In the genomic region with DNA sequence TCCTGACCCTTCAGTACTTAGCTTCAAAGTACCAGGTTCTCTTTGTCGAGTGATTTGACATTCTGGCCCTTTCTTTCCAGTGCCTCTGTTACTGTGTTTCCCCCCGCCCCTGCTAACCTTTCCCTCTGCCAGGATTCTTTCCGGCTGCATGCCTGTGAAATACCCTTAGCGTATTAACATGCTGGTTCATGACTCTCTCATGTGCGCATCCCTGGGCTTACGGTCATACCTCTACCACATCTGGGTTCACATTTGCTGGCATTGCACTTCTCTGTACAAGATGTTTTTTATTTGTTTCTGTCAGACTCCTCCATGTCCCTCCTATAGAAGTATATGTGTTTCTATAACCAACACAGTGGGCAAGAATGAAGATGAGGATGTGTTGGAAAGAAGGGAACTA, we compare ENCODE assay signal across 20 mouse cellular contexts. TPM values are rescaled to one million over a fixed set of nuclear protein-coding genes. Genes with fewer than 3 reads are reported as not detected.
DNase-seq lines count a peak whose midpoint lies in the region; ATAC-seq lines count a peak whose summit lies in the region.
"Had no signal": no experiment of that assay in that cellular context is flagged by ENCODE, and none has a peak within 500 bp of the region (broad histone marks: within the 10 kb centered on the region; RNA-seq: fewer than 3 reads in every experiment).

No protein-coding gene starts in this region.

- peaks cover 5% of the 10 kb centered on the region; the same call in 1 of the 2 replicates for H3K9me3 ChIP-seq in heart, embryonic 12.5 days (replicated peaks)
- H3K9me3 ChIP-seq in heart, embryonic 10.5 days = no peaks in the 10 kb centered on the region

- ATAC-seq in heart, embryonic 12.5 days (ENCODE audit: insufficient number of reproducible peaks, low FRiP score) = no peak
- ATAC-seq: activated CD4-positive, CD25-positive, alpha-beta regulatory T cell, adult 4 months; CD4-positive, CD25-positive, alpha-beta regulatory T cell, adult 4 months; Patski had no signal

- no peak overlapping the region for H3K27ac ChIP-seq in heart, embryonic 12.5 days (ENCODE audit: poor library complexity, severe bottlenecking)
- no peak overlapping the region for H3K27ac ChIP-seq in heart, embryonic 10.5 days

- no peaks in the 10 kb centered on the region for H3K36me3 ChIP-seq in heart, embryonic 12.5 days
- no peaks in the 10 kb centered on the region for H3K36me3 ChIP-seq in heart, embryonic 10.5 days
- H3K36me3 ChIP-seq: G1E had no signal

- H3K4me1 ChIP-seq in heart, embryonic 12.5 days (replicated peaks) = no peaks in the 10 kb centered on the region
- H3K4me1 ChIP-seq in heart, embryonic 10.5 days = no peaks in the 10 kb centered on the region

- DNase-seq in heart, adult 11 months = peak; percentile 51
- DNase-seq in heart, embryonic 10.5 days (ENCODE audit: low spot score) = peak; percentile 55
- no peak for DNase-seq in heart, postnatal 25 days (ENCODE audit: low spot score)
- DNase-seq: adrenal gland, adult 2 months; adrenal gland, adult 8-10 months; adrenal gland, postnatal 10 days; adrenal gland, postnatal 14 days; adrenal gland, postnatal 25 days; adrenal gland, postnatal 36 days; B cell, adult 2 months; cerebellum, adult 11 months; cerebellum, adult 11-12 months; cerebellum, adult 18-20 months had no signal

- no peak overlapping the region for H3K9ac ChIP-seq in heart, embryonic 12.5 days

- H3K27me3 ChIP-seq in heart, embryonic 12.5 days (replicated peaks) = no peaks in the 10 kb centered on the region
- H3K27me3 ChIP-seq in heart, embryonic 10.5 days (ENCODE audit: insufficient read depth, poor library complexity, severe bottlenecking) = no peaks in the 10 kb centered on the region
- H3K27me3 ChIP-seq: CH12.LX, Patski had no signal

- H3K4me3 ChIP-seq in heart, embryonic 12.5 days = no peak overlapping the region
- no peak overlapping the region for H3K4me3 ChIP-seq in heart, embryonic 10.5 days

- intact Hi-C loops in heart, postnatal 25 days (cut with DNase I) = no loop called here

- H3K4me2 ChIP-seq in heart, embryonic 12.5 days = no peak overlapping the region

- 85% methylated on average over 6 of the region's 6 CpGs for WGBS in heart, embryonic 12.5 days
- 89% methylated on average over 6 of the region's 6 CpGs for WGBS in heart, embryonic 10.5 days

RNA-seq across cellular contexts. Expression of a gene that starts 11.6 kb away (rescaled TPM):
- 3.2 and 4.5 TPM in 2 replicates for polyA plus RNA-seq in heart, embryonic 12.5 days (2016; fragmentation: Nextera tagmentation; extraction: Ambion mirVana)
- 4.4 and 5.8 TPM in 2 replicates for polyA plus RNA-seq in heart, embryonic 10.5 days (2016; fragmentation: Nextera tagmentation; extraction: Ambion mirVana)
- 1 to 10 TPM; 1.1 to 1.3 TPM for total RNA-seq in heart, postnatal 25 days (2021)
- total RNA-seq: CH12.LX, MEL had no signal
- polyA plus RNA-seq: CD4-positive, CD25-positive, alpha-beta regulatory T cell, adult 4 months; G1E had no signal
